Mouse (Mus musculus) adrenal gland, postnatal 4 days (tissue): Measurements from ENCODE around the gene Mier1. TPM values are rescaled to one million over a fixed set of nuclear protein-coding genes. Genes with fewer than 3 reads are reported as not detected.

ENCODE experiments used
- total RNA-seq, 2 experiments: library from RNA; stranded (reverse); gene quantifications; 2 replicates each; pipeline ENCODE4 v1.2.3; 2021

Mier1 gene
- total RNA-seq, 2 experiments from 2014 or later: 79.9 to 82.0 TPM

Other genes starting within 250 kb of the Mier1 start
- gene Tctex1d1, start 135.8 kb upstream of the Mier1 start, total RNA-seq: not detected
- not detected for gene Insl5, start 87.5 kb upstream of the Mier1 start, total RNA-seq
- 1 to 10 TPM; 3.3 to 5.3 TPM for gene Wdr78, start 165 bp downstream of the Mier1 start, total RNA-seq
- 10 to 100 TPM; 17.0 to 19.4 TPM for gene Slc35d1, start 100.8 kb downstream of the Mier1 start, total RNA-seq
- not detected for gene 4921539E11Rik, start 176.5 kb downstream of the Mier1 start, total RNA-seq
- gene Oma1, start 199.4 kb downstream of the Mier1 start, total RNA-seq: 10 to 100 TPM; 14.1 to 17.3 TPM